In the genomic region with DNA sequence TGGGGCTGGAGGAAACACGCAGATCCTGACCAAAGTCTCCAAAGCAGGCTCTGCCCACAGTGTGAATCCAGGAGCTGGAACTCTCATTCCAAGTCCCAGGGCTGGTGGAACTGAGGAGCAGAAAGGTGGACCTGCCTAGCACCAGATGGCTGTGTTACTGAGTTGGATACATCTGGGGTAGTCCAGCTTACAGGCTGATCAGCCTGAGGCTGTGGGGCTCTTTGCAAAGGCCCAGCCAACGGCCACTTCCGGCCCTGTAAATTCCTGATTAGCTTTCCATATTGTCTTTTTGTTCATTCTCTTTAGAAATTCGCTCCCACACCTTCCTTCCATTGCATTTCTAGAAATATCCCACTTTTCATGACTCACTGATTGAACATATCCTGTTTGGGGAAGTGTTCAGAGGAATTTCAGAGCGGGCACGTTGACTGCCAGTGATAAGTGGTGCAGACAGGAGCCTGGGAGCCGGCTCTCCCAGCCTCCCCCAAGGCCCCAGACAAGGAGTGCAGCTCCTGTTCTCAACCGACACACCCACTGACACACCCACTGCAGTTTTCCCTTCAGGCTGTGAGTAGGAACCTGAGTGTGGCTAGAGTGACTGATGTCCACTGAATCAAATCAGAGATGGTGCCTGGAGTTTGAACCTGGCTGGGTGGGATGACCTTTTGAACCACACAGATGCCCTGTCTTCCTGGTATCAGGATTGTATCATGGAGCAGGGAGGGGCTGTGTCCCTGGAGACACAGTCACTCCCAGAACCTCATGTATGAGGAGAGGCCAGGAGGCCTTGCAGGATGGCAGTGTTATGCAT, we compare ENCODE assay signal across 8 mouse cellular contexts.
A peak's percentile ranks its signal among the peaks of the same experiment; 100 is the strongest.
DNase-seq lines count a peak whose midpoint lies in the region; ATAC-seq and TF ChIP-seq lines count a peak whose summit lies in the region.

No protein-coding gene starts in this region.

- no peak for TF ChIP-seq EP300 in liver, postnatal 0 days (IDR thresholded peaks at IDR 0.05; ENCODE audit: low read depth)

- no peaks in the 10 kb centered on the region for H3K36me3 ChIP-seq in hindbrain, embryonic 15.5 days
- no peaks in the 10 kb centered on the region for H3K36me3 ChIP-seq in liver, postnatal 0 days (replicated peaks; ENCODE audit: insufficient read depth, low read length)

- DNase-seq in adrenal gland, postnatal 10 days: peak; percentile 55
- no peak for DNase-seq in adrenal gland, adult (ENCODE audit: inconsistent age in 2 of 2, low spot score in 1 of 2)
- DNase-seq in right cerebral cortex, adult 18-20 months: peak; percentile 66
- DNase-seq in right cerebral cortex, postnatal 14 days: no peak
- peak; percentile 37 for DNase-seq in liver, postnatal 0 days
- DNase-seq in layer of hippocampus, postnatal 10 days (ENCODE audit: low spot score in 2 of 2): no peak

- WGBS in hindbrain, embryonic 15.5 days: 67% methylated on average over 8 of the region's 8 CpGs
- WGBS in liver, postnatal 0 days (ENCODE audit: insufficient replicate concordance): 31% methylated on average over 8 of the region's 8 CpGs

- TF ChIP-seq CTCF in liver, postnatal 0 days (IDR thresholded peaks at IDR 0.05; ENCODE audit: low read depth): no peak

- no peaks in the 10 kb centered on the region for H3K9me3 ChIP-seq in hindbrain, embryonic 15.5 days
- no peaks in the 10 kb centered on the region for H3K9me3 ChIP-seq in liver, postnatal 0 days (ENCODE audit: low read length)

- no peaks in the 10 kb centered on the region for H3K27me3 ChIP-seq in hindbrain, embryonic 15.5 days
- no peaks in the 10 kb centered on the region for H3K27me3 ChIP-seq in liver, postnatal 0 days (ENCODE audit: insufficient read depth, low read length)

- no peak overlapping the region for H3K9ac ChIP-seq in hindbrain, embryonic 15.5 days
- no peak overlapping the region for H3K9ac ChIP-seq in liver, postnatal 0 days (replicated peaks)

- no peak overlapping the region for H3K4me3 ChIP-seq in hindbrain, embryonic 15.5 days
- H3K4me3 ChIP-seq in liver, postnatal 0 days (ENCODE audit: low read depth, low read length): no peak overlapping the region

- H3K4me2 ChIP-seq in hindbrain, embryonic 15.5 days: no peak overlapping the region
- no peak overlapping the region for H3K4me2 ChIP-seq in liver, postnatal 0 days (ENCODE audit: low read depth, low read length)

- H3K27ac ChIP-seq in hindbrain, embryonic 15.5 days (replicated peaks): peak overlapping the region; percentile 55
- peak overlapping the region; percentile 55 for H3K27ac ChIP-seq in liver, postnatal 0 days (ENCODE audit: low read depth)

- H3K4me1 ChIP-seq in hindbrain, embryonic 15.5 days (replicated peaks): peaks cover 78% of the 10 kb centered on the region
- H3K4me1 ChIP-seq in liver, postnatal 0 days (ENCODE audit: insufficient read depth): peaks cover 32% of the 10 kb centered on the region

- peak; percentile 31; the same call in 1 of the 2 replicates for ATAC-seq in hindbrain, embryonic 15.5 days (ENCODE audit: low FRiP score, low read depth)
- peak; percentile 55 for ATAC-seq in liver, postnatal 0 days
- no peak for ATAC-seq in megakaryocyte-erythroid progenitor cell, adult 5-6 weeks (replicated peaks; ENCODE audit: low FRiP score, low TSS enrichment, poor library complexity, severe bottlenecking)

Comparison
In these comparisons a context has a peak if more than half of its experiments do, and no peak if none do; other contexts are left out.
1. DNase-seq: peak in adrenal gland, postnatal 10 days (single experiment), right cerebral cortex, adult 18-20 months (single experiment) and liver, postnatal 0 days (single experiment); none in adrenal gland, adult (0 of 2), right cerebral cortex, postnatal 14 days (single experiment) and layer of hippocampus, postnatal 10 days (0 of 2).